Mouse (Mus musculus) liver, embryonic 12.5 days (tissue): ENCODE data around the gene Col3a1. TPM values are rescaled to one million over a fixed set of nuclear protein-coding genes. Genes with fewer than 3 reads are reported as not detected.

ENCODE experiments used
- ATAC-seq: fragments of 200-750 bp; cut with Nextera tagmentation; 2 replicates; pipeline ENCODE4 v1.8.0; 2017; ENCODE audit warnings: moderate number of reproducible peaks, mild to moderate bottlenecking, moderate library complexity
- H3K27ac ChIP-seq: fragments of 300-500 bp; sonication (generic); 2 replicates; pipeline ENCODE4 v1.5.1; 2016; ENCODE audit warnings: mild to moderate bottlenecking
- H3K27me3 ChIP-seq: fragments of 300-500 bp; sonication (generic); replicated peaks from 2 replicates; pipeline ENCODE4 v1.6.1; 2016; ENCODE audit warnings: mild to moderate bottlenecking, moderate library complexity
- H3K36me3 ChIP-seq: fragments of 300-500 bp; sonication (generic); 2 replicates; pipeline ENCODE4 v1.6.1; 2016; ENCODE audit warnings: mild to moderate bottlenecking, moderate library complexity
- H3K4me1 ChIP-seq: fragments of 300-500 bp; sonication (generic); 2 replicates; pipeline ENCODE4 v1.6.1; 2016
- H3K4me2 ChIP-seq: fragments of 300-500 bp; sonication (generic); 2 replicates; pipeline ENCODE4 v1.6.1; 2016; ENCODE audit warnings: mild to moderate bottlenecking, moderate library complexity
- H3K4me3 ChIP-seq: fragments of 300-500 bp; sonication (generic); 2 replicates; pipeline ENCODE4 v1.5.1; 2016; ENCODE audit warnings: mild to moderate bottlenecking, moderate library complexity
- H3K9ac ChIP-seq: fragments of 300-500 bp; sonication (generic); 2 replicates; pipeline ENCODE4 v1.6.1; 2016; ENCODE audit warnings: mild to moderate bottlenecking, moderate library complexity
- H3K9me3 ChIP-seq: fragments of 300-500 bp; sonication (generic); replicated peaks from 2 replicates; pipeline ENCODE4 v1.6.1; 2016; ENCODE audit warnings: mild to moderate bottlenecking, moderate library complexity
- whole genome bisulfite sequencing: fragments of 180-500 bp; shearing (Covaris S2); methylation state at CpG from one replicate; pipeline ENCODE4 v1.1.7; 2016; ENCODE audit not compliant: insufficient replicate concordance; 5-methylcytosine and 5-hydroxymethylcytosine counted together
- polyA plus RNA-seq: library from polyadenylated mRNA; unstranded; fragments of >200 nt; fragmentation: Nextera tagmentation; extraction: Ambion mirVana; gene quantifications from 2 replicates; pipeline ENCODE4 v1.2.1, GENCODE M21; 2016

Col3a1 gene
- polyA plus RNA-seq, 1 experiment from 2014 or later, result 192 TPM

DNA sequence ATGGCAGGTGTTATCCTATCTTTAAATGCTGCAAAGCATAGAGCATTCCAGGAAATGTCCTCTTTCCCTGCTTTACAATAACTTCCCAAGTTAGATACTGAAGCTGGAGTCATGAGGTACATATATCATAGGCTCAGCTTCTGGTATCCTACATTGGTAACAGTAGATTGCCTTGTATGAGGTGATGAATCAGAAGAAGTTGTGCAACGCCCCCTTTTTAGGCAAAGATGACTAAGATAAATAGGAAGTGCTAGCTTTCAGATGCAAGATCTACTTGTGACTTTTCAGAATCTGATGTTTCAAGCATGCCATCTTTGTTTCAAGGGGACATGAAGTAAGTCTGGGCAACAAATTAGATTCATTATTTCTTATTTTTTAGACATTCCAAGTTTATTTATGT, 6.9 kb downstream of the Col3a1 start:
- Histone ChIP-seq H3K27me3 (no peaks in the 10 kb centered on the region), H3K4me1 (no peaks in the 10 kb centered on the region), H3K4me2 (no peak overlapping the region), H3K36me3 (no peaks in the 10 kb centered on the region), H3K9ac (no peak overlapping the region), H3K4me3 (no peak overlapping the region), H3K9me3 (no peaks in the 10 kb centered on the region), H3K27ac (no peak overlapping the region)
- 56% methylated on average over 1 of the region's 1 CpGs for WGBS
- no peak for ATAC-seq

DNA sequence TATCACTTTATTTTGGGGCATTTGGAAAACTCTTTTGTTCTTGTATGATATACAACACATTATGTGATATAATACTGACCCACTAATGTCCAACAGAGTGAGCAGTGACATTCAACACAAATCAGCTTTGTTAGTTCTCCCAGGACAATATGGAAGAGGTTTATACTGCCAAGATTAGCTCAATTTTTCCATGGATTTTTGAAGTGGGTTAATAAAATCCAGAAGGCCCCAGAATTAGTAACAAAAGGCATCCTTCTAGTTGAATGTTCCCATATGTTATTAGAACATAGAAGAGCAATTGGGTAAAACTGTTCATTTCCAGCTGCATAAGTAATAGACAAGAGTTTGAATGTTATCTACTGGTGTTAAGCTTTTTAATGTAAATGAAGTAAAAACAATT, 9.5 kb downstream of the Col3a1 start:
- H3K27me3 ChIP-seq, result no peaks in the 10 kb centered on the region
- ATAC-seq, result no peak

DNA sequence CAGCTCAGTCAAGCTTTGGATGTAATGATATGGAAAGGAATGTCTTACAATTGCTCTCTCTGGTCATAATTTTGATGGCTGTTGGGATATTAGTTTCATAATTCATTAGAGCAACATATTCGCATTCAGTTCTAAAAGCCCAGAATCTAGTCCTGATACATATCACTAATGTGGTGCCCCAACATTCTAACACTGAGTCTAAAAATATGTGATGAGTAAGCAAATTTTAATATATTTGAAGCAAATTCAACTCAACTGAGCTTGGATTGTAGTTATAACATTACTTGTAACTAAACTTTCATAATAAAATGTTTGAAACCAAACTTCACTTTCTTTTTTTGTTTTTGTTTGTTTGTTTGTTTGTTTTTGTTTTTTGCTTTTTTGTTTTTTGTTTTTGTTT, 17.8 kb downstream of the Col3a1 start:
- Histone ChIP-seq H3K36me3 (no peaks in the 10 kb centered on the region), H3K4me3 (no peak overlapping the region), H3K27me3 (no peaks in the 10 kb centered on the region), H3K4me1 (no peaks in the 10 kb centered on the region), H3K27ac (no peak overlapping the region), H3K9me3 (no peaks in the 10 kb centered on the region), H3K4me2 (no peak overlapping the region), H3K9ac (no peak overlapping the region)
- WGBS, result 83% methylated on average over 1 of the region's 1 CpGs
- no peak for ATAC-seq

More for the DNA sequence above, 9.5 kb downstream of the Col3a1 start:
- H3K4me2 ChIP-seq, result no peak overlapping the region
- no peak overlapping the region for H3K4me3 ChIP-seq
- H3K9me3 ChIP-seq, result no peaks in the 10 kb centered on the region
- no peaks in the 10 kb centered on the region for H3K36me3 ChIP-seq
- no peak overlapping the region for H3K27ac ChIP-seq
- no peak overlapping the region for H3K9ac ChIP-seq
- no peaks in the 10 kb centered on the region for H3K4me1 ChIP-seq

DNA sequence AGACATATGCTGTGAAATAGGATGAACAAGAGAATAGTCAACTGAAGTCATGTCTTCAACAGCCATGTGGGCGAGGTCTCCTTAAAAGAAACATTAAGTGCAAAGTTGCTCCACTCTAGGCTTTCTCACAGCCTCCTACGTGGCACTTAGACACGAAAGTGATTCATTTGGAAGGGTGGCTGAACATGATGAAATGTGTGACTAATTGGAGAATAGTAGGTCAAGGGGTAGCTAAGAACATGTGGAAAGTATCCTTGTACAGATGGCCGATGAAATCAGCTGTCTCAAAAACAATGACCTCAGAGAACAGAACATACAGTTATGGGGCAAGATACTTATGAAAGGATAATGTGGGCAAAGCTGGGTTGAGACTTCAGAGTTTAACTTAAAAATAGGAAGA, 44.6 kb downstream of the Col3a1 start:
- H3K27ac ChIP-seq, result no peak overlapping the region
- no peaks in the 10 kb centered on the region for H3K36me3 ChIP-seq
- H3K9ac ChIP-seq, result no peak overlapping the region
- no peak for ATAC-seq
- H3K9me3 ChIP-seq, result no peaks in the 10 kb centered on the region
- H3K4me2 ChIP-seq, result no peak overlapping the region
- no peaks in the 10 kb centered on the region for H3K27me3 ChIP-seq
- no peaks in the 10 kb centered on the region for H3K4me1 ChIP-seq
- WGBS, result 54% methylated on average over 4 of the region's 4 CpGs
- H3K4me3 ChIP-seq, result no peak overlapping the region

DNA sequence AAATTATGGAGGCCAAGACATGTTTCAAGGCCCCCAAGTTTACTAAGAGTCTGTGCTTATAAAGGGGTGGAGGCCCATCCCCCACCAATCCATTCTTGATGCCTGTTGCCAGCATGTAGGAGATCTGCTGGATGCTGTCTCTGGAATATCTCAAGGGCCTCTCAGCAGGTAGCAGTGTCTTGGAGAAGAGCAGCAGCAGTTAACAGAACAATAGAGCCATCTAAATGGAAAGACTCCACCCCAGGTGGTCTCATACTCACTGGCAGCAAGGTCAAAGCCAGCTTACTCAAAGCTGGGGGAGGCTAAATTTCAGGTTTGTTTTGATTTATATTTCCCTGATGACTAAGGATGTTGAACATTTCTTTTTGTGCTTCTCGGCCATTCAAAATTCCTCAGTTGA, 46.7 kb downstream of the Col3a1 start:
- H3K4me1 ChIP-seq, result no peaks in the 10 kb centered on the region
- H3K9ac ChIP-seq, result no peak overlapping the region
- no peak overlapping the region for H3K4me3 ChIP-seq
- no peak overlapping the region for H3K4me2 ChIP-seq
- H3K36me3 ChIP-seq, result no peaks in the 10 kb centered on the region
- no peaks in the 10 kb centered on the region for H3K9me3 ChIP-seq
- WGBS, result 44% methylated on average over 1 of the region's 1 CpGs
- H3K27ac ChIP-seq, result no peak overlapping the region
- no peaks in the 10 kb centered on the region for H3K27me3 ChIP-seq
- no peak for ATAC-seq

DNA sequence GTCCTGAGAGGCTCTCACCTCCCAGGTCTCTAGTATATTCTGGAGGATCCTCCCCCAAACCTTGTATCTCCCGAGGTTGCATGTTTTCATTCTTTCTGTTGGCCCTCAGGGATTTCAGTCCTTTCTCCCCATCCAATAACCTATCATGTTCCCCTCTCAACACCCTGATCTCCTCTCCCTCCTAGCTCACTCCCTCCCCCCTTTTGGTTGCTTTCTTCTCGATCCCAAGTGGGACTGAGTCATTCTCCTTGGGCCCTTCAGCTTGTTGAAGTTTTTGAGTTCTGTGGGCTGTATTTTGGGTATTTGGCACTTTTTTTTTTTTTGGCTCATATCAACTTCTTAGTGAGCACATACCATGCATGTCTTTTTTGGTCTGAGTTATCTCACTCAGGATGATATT, 47.8 kb downstream of the Col3a1 start:
- no peaks in the 10 kb centered on the region for H3K4me1 ChIP-seq
- H3K4me3 ChIP-seq, result no peak overlapping the region
- H3K9ac ChIP-seq, result no peak overlapping the region
- H3K36me3 ChIP-seq, result no peaks in the 10 kb centered on the region
- 45% methylated on average over 2 of the region's 2 CpGs for WGBS
- ATAC-seq, result no peak
- H3K27me3 ChIP-seq, result no peaks in the 10 kb centered on the region
- no peak overlapping the region for H3K27ac ChIP-seq
- no peak overlapping the region for H3K4me2 ChIP-seq
- no peaks in the 10 kb centered on the region for H3K9me3 ChIP-seq

DNA sequence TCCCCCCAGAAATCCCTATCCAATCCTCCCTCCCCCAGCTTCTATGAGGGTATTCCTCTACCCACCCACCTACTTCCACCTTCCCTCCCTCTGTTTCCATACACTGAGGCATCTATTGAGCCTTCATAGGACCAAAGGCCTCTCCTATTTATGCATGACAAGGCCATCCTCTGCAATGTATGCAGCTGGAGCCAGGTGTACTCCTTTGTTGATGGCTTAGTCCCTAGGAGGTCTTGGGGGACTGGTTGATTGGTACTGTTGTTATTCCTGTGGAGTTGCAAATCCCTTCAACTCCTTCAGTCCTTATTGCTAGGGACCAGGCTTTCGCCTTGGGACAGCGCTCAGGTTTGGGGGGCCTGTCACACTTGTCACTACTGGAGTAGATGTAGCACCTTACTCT, 48.3 kb downstream of the Col3a1 start:
- H3K27me3 ChIP-seq, result no peaks in the 10 kb centered on the region
- no peaks in the 10 kb centered on the region for H3K36me3 ChIP-seq
- WGBS, result 80% methylated on average over 2 of the region's 2 CpGs
- H3K4me1 ChIP-seq, result no peaks in the 10 kb centered on the region
- H3K9ac ChIP-seq, result no peak overlapping the region
- no peak overlapping the region for H3K27ac ChIP-seq
- no peaks in the 10 kb centered on the region for H3K9me3 ChIP-seq
- no peak overlapping the region for H3K4me3 ChIP-seq
- no peak overlapping the region for H3K4me2 ChIP-seq
- ATAC-seq, result no peak

DNA sequence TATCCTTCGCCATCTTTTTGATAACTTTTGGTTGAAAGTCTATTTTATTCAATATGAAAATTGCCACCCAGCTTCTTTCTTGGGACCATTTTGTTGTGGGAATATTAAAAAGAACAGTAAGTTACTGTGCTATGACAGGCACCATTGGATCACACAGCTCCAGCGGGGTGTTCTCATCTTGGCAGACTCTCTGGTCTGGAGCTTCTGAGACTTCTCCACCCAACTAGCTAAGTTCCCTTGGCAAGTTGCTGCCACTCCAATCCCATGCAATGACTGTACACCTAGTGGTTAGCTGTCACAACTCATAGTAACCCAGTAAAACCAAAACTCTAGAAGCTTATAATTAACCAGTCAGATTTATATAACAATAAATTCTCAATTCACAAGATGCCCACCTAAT, 51.9 kb downstream of the Col3a1 start:
- no peaks in the 10 kb centered on the region for H3K27me3 ChIP-seq
- no peaks in the 10 kb centered on the region for H3K36me3 ChIP-seq
- ATAC-seq, result no peak
- H3K9ac ChIP-seq, result no peak overlapping the region
- no peaks in the 10 kb centered on the region for H3K4me1 ChIP-seq
- H3K27ac ChIP-seq, result no peak overlapping the region
- WGBS, result 67% methylated on average over 2 of the region's 2 CpGs
- no peak overlapping the region for H3K4me2 ChIP-seq
- no peaks in the 10 kb centered on the region for H3K9me3 ChIP-seq
- H3K4me3 ChIP-seq, result no peak overlapping the region

DNA sequence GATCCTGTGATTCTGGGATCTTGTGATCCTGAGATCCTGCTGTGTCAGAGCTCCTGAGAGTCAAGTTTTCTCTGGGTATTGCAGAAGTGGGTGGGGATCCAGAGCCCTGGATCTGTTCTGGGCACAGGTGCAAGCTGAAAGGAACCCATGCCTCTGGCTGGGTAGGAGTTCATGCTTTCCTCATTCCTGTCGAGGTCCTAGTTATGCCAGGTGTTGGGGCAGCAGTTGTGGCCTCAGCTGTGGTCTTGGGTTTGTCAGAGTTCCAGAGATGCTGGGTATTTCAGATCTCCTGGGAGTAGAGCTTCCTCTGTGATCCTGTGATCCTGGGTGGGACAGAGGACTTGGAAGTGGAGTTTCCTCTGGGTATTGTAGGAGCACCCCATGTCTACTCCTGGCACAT, 54.1 kb downstream of the Col3a1 start:
- Histone ChIP-seq H3K9ac (no peak overlapping the region), H3K4me2 (no peak overlapping the region), H3K4me3 (no peak overlapping the region), H3K36me3 (no peaks in the 10 kb centered on the region), H3K9me3 (no peaks in the 10 kb centered on the region), H3K27ac (no peak overlapping the region), H3K4me1 (no peaks in the 10 kb centered on the region), H3K27me3 (no peaks in the 10 kb centered on the region)
- no peak for ATAC-seq
- WGBS, result 32% methylated on average over 1 of the region's 1 CpGs

DNA sequence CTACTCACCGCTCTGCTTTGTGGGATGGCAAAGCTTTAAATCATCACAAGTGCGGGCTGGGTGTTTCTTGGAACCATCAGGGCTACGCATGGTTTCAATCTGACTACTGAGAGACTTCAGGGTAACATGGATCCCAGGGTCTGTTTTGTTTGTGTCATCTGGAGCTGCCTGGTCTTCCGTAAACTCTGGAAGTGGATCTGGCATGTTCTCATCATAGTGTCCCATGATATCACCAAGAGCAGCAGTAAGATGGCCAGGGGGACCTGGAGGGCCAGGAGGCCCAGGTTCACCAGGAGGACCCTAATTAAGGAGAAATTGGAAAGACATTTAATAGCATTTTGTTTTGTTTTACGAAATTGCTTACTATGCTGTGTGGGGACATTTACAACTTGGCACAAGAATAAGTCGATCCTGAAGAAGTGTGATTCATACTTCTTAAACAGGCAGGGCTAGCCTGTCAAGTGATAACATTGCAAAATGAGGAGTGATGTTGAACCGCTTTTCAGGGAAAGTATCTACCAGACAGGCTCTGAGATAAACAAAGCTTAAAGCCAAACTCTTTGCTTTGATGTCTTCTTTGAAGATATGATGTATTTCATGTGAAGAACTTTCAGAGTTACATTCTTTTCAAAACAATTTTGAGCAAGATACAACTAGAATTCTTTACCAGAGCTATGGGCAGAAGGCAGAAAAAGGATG, 68.8 kb downstream of the Col3a1 start:
- H3K4me1 ChIP-seq, result no peaks in the 10 kb centered on the region
- WGBS, result 62% methylated on average over 7 of the region's 7 CpGs

DNA sequence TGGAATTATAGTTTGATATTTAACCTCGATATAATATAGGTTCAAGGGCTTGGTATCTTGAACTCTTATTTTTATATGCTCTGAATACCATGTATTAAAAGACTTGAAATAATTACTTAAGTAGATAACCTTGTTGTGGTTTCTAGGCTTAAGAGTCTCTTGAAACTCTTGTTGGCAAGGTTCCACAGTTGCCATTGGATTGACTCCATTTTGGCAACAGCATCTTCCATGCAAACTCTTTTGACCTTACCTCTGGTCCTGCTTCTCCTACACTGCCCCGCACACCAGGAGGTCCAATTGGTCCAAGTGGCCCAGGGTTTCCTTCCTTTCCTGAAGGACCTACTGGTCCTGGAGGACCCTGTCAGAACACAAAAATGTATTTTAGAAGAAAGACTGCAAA, 70.5 kb downstream of the Col3a1 start:
- no peak overlapping the region for H3K4me3 ChIP-seq
- H3K27me3 ChIP-seq, result no peaks in the 10 kb centered on the region
- WGBS, result 65% methylated on average over 2 of the region's 2 CpGs
- no peaks in the 10 kb centered on the region for H3K9me3 ChIP-seq
- no peak for ATAC-seq
- H3K4me2 ChIP-seq, result no peak overlapping the region
- no peak overlapping the region for H3K9ac ChIP-seq
- no peak overlapping the region for H3K27ac ChIP-seq
- no peaks in the 10 kb centered on the region for H3K4me1 ChIP-seq
- no peaks in the 10 kb centered on the region for H3K36me3 ChIP-seq

More for the DNA sequence above, 68.8 kb downstream of the Col3a1 start:
- H3K9me3 ChIP-seq, result no peaks in the 10 kb centered on the region
- no peak overlapping the region for H3K4me2 ChIP-seq
- H3K27ac ChIP-seq, result no peak overlapping the region
- no peak overlapping the region for H3K4me3 ChIP-seq
- H3K9ac ChIP-seq, result no peak overlapping the region
- ATAC-seq, result no peak
- no peaks in the 10 kb centered on the region for H3K27me3 ChIP-seq
- no peaks in the 10 kb centered on the region for H3K36me3 ChIP-seq
